In the genomic region with DNA sequence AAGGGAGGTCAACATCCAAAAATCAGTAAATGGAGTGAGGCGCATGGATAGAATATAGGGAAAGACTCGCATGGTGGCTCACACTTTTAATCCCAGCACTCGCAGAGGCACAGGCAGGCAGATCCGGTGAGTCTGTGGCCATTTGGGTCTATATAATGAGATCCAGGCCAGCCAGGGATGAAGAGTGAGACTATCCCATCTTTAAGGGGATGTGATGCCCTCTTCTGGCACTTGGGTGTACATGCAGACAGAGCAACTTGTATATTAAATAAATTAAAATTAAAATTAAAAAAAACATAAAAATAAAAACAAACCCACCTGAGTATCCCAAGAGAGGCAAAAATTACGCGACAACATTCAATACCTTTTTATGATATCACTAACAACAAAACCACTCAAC, we compare ENCODE assay signal across 15 mouse cellular contexts. TPM values are rescaled to one million over a fixed set of nuclear protein-coding genes. Genes with fewer than 3 reads are reported as not detected.
DNase-seq lines count a peak whose midpoint lies in the region; ATAC-seq and TF ChIP-seq lines count a peak whose summit lies in the region.
"Had no signal": no experiment of that assay in that cellular context is flagged by ENCODE, and none has a peak within 500 bp of the region (broad histone marks: within the 10 kb centered on the region; RNA-seq: fewer than 3 reads in every experiment).

No protein-coding gene starts in this region.

- H3K4me2 ChIP-seq in forebrain, postnatal 0 days (ENCODE audit: low read depth), result no peak overlapping the region
- H3K4me2 ChIP-seq in forebrain, embryonic 16.5 days (ENCODE audit: low read length), result no peak overlapping the region
- no peak overlapping the region for H3K4me2 ChIP-seq in lung, embryonic 14.5 days
- H3K4me2 ChIP-seq: heart, embryonic 12.5 days had no signal

- no peaks in the 10 kb centered on the region for H3K27me3 ChIP-seq in forebrain, postnatal 0 days (ENCODE audit: insufficient read depth, low read length)
- H3K27me3 ChIP-seq in forebrain, embryonic 16.5 days (replicated peaks; ENCODE audit: control insufficient read depth, insufficient read depth, low read length), result no peaks in the 10 kb centered on the region
- H3K27me3 ChIP-seq in lung, embryonic 14.5 days (ENCODE audit: insufficient read depth, low read length), result no peaks in the 10 kb centered on the region

- no peak for DNase-seq in forebrain, postnatal 0 days
- DNase-seq in lung, embryonic 14.5 days, result peak; percentile 39
- DNase-seq in lung, postnatal 4 days, result no peak
- peak; percentile 22 for DNase-seq in ZHBTc4 (ENCODE audit: low read depth, low spot score)
- peak; percentile 27 for DNase-seq in retina, postnatal 1 day
- DNase-seq in thymus, postnatal 0 days (ENCODE audit: low spot score), result no peak
- DNase-seq: kidney, adult 9 months; thymus, postnatal 36 days had no signal

- no peaks in the 10 kb centered on the region for H3K36me3 ChIP-seq in forebrain, postnatal 0 days (ENCODE audit: insufficient read depth)
- no peaks in the 10 kb centered on the region for H3K36me3 ChIP-seq in forebrain, embryonic 16.5 days (ENCODE audit: control insufficient read depth, insufficient read depth)
- H3K36me3 ChIP-seq in lung, embryonic 14.5 days (ENCODE audit: insufficient read depth), result no peaks in the 10 kb centered on the region
- H3K36me3 ChIP-seq: heart, embryonic 12.5 days had no signal

- no peak for ATAC-seq in forebrain, postnatal 0 days
- no peak for ATAC-seq in forebrain, embryonic 16.5 days
- no peak for ATAC-seq in lung, embryonic 14.5 days (ENCODE audit: insufficient read depth)

- no peak overlapping the region for H3K4me3 ChIP-seq in forebrain, postnatal 0 days (ENCODE audit: low read depth, low read length)
- no peak overlapping the region for H3K4me3 ChIP-seq in forebrain, embryonic 16.5 days (replicated peaks; ENCODE audit: low read length)
- H3K4me3 ChIP-seq in lung, embryonic 14.5 days (ENCODE audit: low read depth, low read length), result no peak overlapping the region
- H3K4me3 ChIP-seq: heart, embryonic 12.5 days had no signal

- peak; percentile 35 for TF ChIP-seq CTCF in forebrain, postnatal 0 days (IDR thresholded peaks at IDR 0.05; ENCODE audit: low read depth)
- peak; percentile 30; the same call in 1 of the 2 replicates for TF ChIP-seq CTCF in lung, embryonic 14.5 days (IDR thresholded peaks at IDR 0.05; ENCODE audit: low read depth)

- 77% methylated on average over 6 of the region's 6 CpGs for WGBS in forebrain, postnatal 0 days
- WGBS in forebrain, embryonic 16.5 days, result 76% methylated on average over 6 of the region's 6 CpGs
- WGBS in lung, embryonic 14.5 days, result 71% methylated on average over 6 of the region's 6 CpGs

- H3K27ac ChIP-seq in forebrain, postnatal 0 days (ENCODE audit: low read depth, low read length), result no peak overlapping the region
- H3K27ac ChIP-seq in forebrain, embryonic 16.5 days (ENCODE audit: low read length), result no peak overlapping the region
- no peak overlapping the region for H3K27ac ChIP-seq in lung, embryonic 14.5 days (ENCODE audit: low read depth)
- H3K27ac ChIP-seq: liver, embryonic 14.5 days had no signal

- no peaks in the 10 kb centered on the region for H3K4me1 ChIP-seq in forebrain, postnatal 0 days (ENCODE audit: insufficient read depth)
- H3K4me1 ChIP-seq in forebrain, embryonic 16.5 days (replicated peaks; ENCODE audit: control insufficient read depth, insufficient read depth, low read length), result no peaks in the 10 kb centered on the region
- no peaks in the 10 kb centered on the region for H3K4me1 ChIP-seq in lung, embryonic 14.5 days (ENCODE audit: insufficient read depth)

- no peaks in the 10 kb centered on the region for H3K9me3 ChIP-seq in forebrain, postnatal 0 days (ENCODE audit: low read length)
- no peaks in the 10 kb centered on the region for H3K9me3 ChIP-seq in forebrain, embryonic 16.5 days (ENCODE audit: control insufficient read depth, low read length)
- no peaks in the 10 kb centered on the region for H3K9me3 ChIP-seq in lung, embryonic 14.5 days (ENCODE audit: low read depth, low read length)

- no peak overlapping the region for H3K9ac ChIP-seq in forebrain, postnatal 0 days
- H3K9ac ChIP-seq in forebrain, embryonic 16.5 days (replicated peaks; ENCODE audit: low read depth, low read length), result no peak overlapping the region
- no peak overlapping the region for H3K9ac ChIP-seq in lung, embryonic 14.5 days
- H3K9ac ChIP-seq: heart, embryonic 12.5 days; liver, embryonic 14.5 days had no signal

RNA-seq across cellular contexts. Expression of gene Pla2g4e, which starts 20.4 kb away (rescaled TPM):
- 10.4 and 13.1 TPM in 2 replicates for total RNA-seq in forebrain, postnatal 0 days (2014; rRNA removed)
- polyA plus RNA-seq in forebrain, postnatal 0 days (2015; fragmentation: Nextera tagmentation; extraction: Ambion mirVana), result 6.6 and 8.6 TPM in 2 replicates
- polyA plus RNA-seq in forebrain, embryonic 16.5 days (2015; fragmentation: Nextera tagmentation; extraction: Ambion mirVana), result 2.6 and 3.4 TPM in 2 replicates
- polyA plus RNA-seq in lung, embryonic 14.5 days (2014; fragmentation: Nextera tagmentation; extraction: Ambion mirVana), result 0.11 TPM in 1 of 2 replicates, not detected in the other
- polyA plus RNA-seq in thymus, postnatal 0 days (2015; fragmentation: Nextera tagmentation; extraction: Ambion mirVana), result 0.09 TPM in 2 replicates
- total RNA-seq: neutrophil, adult 5-6 weeks had no signal
- polyA plus RNA-seq: liver, embryonic 14.5 days had no signal

RNA-seq across cellular contexts. Expression of gene Pla2g4d, which starts 23.5 kb away (rescaled TPM):
- 0.15 TPM in 1 of 2 replicates, not detected in the other for total RNA-seq in forebrain, postnatal 0 days (2014; rRNA removed)
- 0.07 and 0.21 TPM in 2 replicates for polyA plus RNA-seq in forebrain, postnatal 0 days (2015; fragmentation: Nextera tagmentation; extraction: Ambion mirVana)
- polyA plus RNA-seq in forebrain, embryonic 16.5 days (2015; fragmentation: Nextera tagmentation; extraction: Ambion mirVana), result 0.06 TPM in 1 of 2 replicates, not detected in the other
- polyA plus RNA-seq in lung, embryonic 14.5 days (2014; fragmentation: Nextera tagmentation; extraction: Ambion mirVana), result not detected in 2 replicates
- polyA plus RNA-seq in thymus, postnatal 0 days (2015; fragmentation: Nextera tagmentation; extraction: Ambion mirVana), result 0.08 and 0.13 TPM in 2 replicates
- total RNA-seq: layer of hippocampus, adult 8-10 months; left cerebral cortex, postnatal 25 days; neutrophil, adult 5-6 weeks had no signal
- polyA plus RNA-seq: heart, embryonic 12.5 days; liver, embryonic 14.5 days had no signal

RNA-seq across cellular contexts. Expression of gene Pla2g4f, which starts 48.4 kb away (rescaled TPM):
- not detected in 2 replicates for total RNA-seq in forebrain, postnatal 0 days (2014; rRNA removed)
- not detected in 2 replicates for polyA plus RNA-seq in forebrain, postnatal 0 days (2015; fragmentation: Nextera tagmentation; extraction: Ambion mirVana)
- polyA plus RNA-seq in forebrain, embryonic 16.5 days (2015; fragmentation: Nextera tagmentation; extraction: Ambion mirVana), result not detected in 2 replicates
- 0.11 and 0.12 TPM in 2 replicates for polyA plus RNA-seq in lung, embryonic 14.5 days (2014; fragmentation: Nextera tagmentation; extraction: Ambion mirVana)
- polyA plus RNA-seq in thymus, postnatal 0 days (2015; fragmentation: Nextera tagmentation; extraction: Ambion mirVana), result 0.30 and 0.32 TPM in 2 replicates
- total RNA-seq: layer of hippocampus, adult 8-10 months; left cerebral cortex, postnatal 25 days had no signal
- polyA plus RNA-seq: heart, embryonic 12.5 days; hindbrain, embryonic 11.5 days; liver, embryonic 14.5 days had no signal

Comparison
In these comparisons a context has a peak if more than half of its experiments do, and no peak if none do; other contexts are left out.
1. DNase-seq: peak in lung, embryonic 14.5 days (single experiment), ZHBTc4 (single experiment) and retina, postnatal 1 day (single experiment); none in forebrain, postnatal 0 days (single experiment), lung, postnatal 4 days (0 of 2) and thymus, postnatal 0 days (single experiment).